Mouse (Mus musculus) cortical plate, adult 2 months (tissue): ENCODE data around the gene Stx4a.

Experiments used
- CTCF ChIP-seq: fragments of 200-500 bp; IDR thresholded peaks from 2 replicates; pipeline ENCODE4 v1.5.1; 2011; ENCODE audit warnings: mild to moderate bottlenecking, control low read depth, low read length; ENCODE audit not compliant: insufficient read depth; ENCODE audit errors: extremely low read depth
- POLR2A ChIP-seq: fragments of 200-500 bp; IDR thresholded peaks from 2 replicates; pipeline ENCODE4 v1.6.1; 2011; ENCODE audit warnings: mild to moderate bottlenecking, low read length, control low read depth; ENCODE audit not compliant: insufficient read depth; ENCODE audit errors: extremely low read depth

- TF ChIP-seq CTCF, result no peak
- peak; percentile 74 for TF ChIP-seq POLR2A
These were observed 47.7 kb upstream of the Stx4a start, which contains the start of gene Setd1a for GRCm38 (mm10) chr7:127776426-127776825.
